Mouse (Mus musculus): Measurements from ENCODE around the gene Hsd17b1. TPM values are rescaled to one million over a fixed set of nuclear protein-coding genes. Genes with fewer than 3 reads are reported as not detected.
"Not testable (repeated sequence)": the region's sequence is repeated elsewhere in the genome, so short reads cannot be mapped to it uniquely, and the experiment has no call there.

Gene Hsd17b1
- total and polyA plus RNA-seq, 3 experiments: not detected

GRCm38 (mm10) chr11:101119761-101120544 is 41.7 kb downstream of the Hsd17b1 start, which contains the start of the genes Retreg3 and Tubg1 (continued):
- TF ChIP-seq MAX (IDR thresholded peaks at IDR 0.05; ENCODE audit: low read length): peak; percentile 68
- no peak for TF ChIP-seq CTCF (IDR thresholded peaks at IDR 0.05 in 2 of 3, conservative IDR thresholded peaks at IDR 0.05 in 1 of 3; ENCODE audit: control insufficient read depth in 1 of 3, insufficient read depth in 1 of 3, low read depth in 2 of 3, low read length in 3 of 3, poor library complexity in 1 of 3, severe bottlenecking in 1 of 3)
- TF ChIP-seq E2F4 (IDR thresholded peaks at IDR 0.05; ENCODE audit: borderline replicate concordance, low read depth, low read length): peak; percentile 93
- peak; percentile 97 for TF ChIP-seq NELFE (IDR thresholded peaks at IDR 0.05; ENCODE audit: low read depth, low read length)
- no peak for TF ChIP-seq CHD1 (IDR thresholded peaks at IDR 0.05; ENCODE audit: low read depth, low read length)
- TF ChIP-seq TAL1 (IDR thresholded peaks at IDR 0.05; ENCODE audit: low read length): no peak
- 0 out of 2 replicates have a peak, but pooled peaks have one; percentile 35 for TF ChIP-seq UBTF (IDR thresholded peaks at IDR 0.05; ENCODE audit: borderline replicate concordance, insufficient read depth, low read depth, low read length)
- 0 out of 2 replicates have a peak, but pooled peaks have one; percentile 11 for TF ChIP-seq RCOR1 (IDR thresholded peaks at IDR 0.05; ENCODE audit: low read depth, low read length)
- TF ChIP-seq POLR2AphosphoS5 (IDR thresholded peaks at IDR 0.05; ENCODE audit: borderline replicate concordance, low read depth, low read length): no peak
- no peak for TF ChIP-seq EP300 (IDR thresholded peaks at IDR 0.05; ENCODE audit: low read depth in 1 of 2, low read length in 2 of 2)
- no peak for TF ChIP-seq GATA1 (IDR thresholded peaks at IDR 0.05; ENCODE audit: low read depth, low read length)
- TF ChIP-seq SMC3 (IDR thresholded peaks at IDR 0.05; ENCODE audit: low read depth, low read length): no peak; the same call in 1 of the 2 replicates
- peak; percentile 70 for TF ChIP-seq MYC (IDR thresholded peaks at IDR 0.05; ENCODE audit: low read depth, low read length)
- TF ChIP-seq TBP (IDR thresholded peaks at IDR 0.05; ENCODE audit: low read depth, low read length): peak; percentile 83; the same call in 1 of the 2 replicates
- 0 out of 2 replicates have a peak, but pooled peaks have one; percentile 76 for TF ChIP-seq MAZ (IDR thresholded peaks at IDR 0.05; ENCODE audit: low read depth, low read length)
- TF ChIP-seq HCFC1 (IDR thresholded peaks at IDR 0.05; ENCODE audit: low read depth, low read length): peak; percentile 93

DNA sequence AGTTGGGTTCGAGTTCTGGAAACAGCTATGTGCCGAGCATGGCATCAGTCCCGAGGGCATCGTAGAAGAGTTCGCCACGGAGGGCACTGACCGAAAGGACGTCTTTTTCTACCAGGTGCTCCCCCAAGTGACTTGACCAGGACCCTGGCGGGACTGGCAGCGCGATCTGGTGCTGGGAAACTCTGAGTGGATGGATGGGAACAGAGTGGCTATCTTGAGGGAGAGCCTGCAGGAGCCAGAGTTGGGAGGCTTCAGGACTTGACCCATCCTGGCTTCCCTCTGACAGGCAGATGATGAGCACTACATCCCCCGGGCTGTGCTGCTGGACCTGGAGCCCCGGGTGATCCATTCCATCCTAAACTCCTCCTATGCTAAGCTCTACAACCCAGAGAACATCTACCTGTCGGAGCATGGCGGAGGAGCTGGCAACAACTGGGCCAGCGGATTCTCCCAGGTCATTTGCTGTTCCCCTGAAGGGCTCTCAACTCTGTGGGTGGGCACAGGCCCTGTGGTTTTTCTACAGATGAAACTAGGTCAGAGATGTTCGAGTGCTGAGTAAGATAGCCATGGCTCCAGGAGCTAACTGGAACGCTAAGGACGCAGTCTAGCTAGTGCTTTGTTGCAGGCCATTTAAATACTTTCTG is 42.5 kb downstream of the Hsd17b1 start:
- Histone ChIP-seq H3K36me3 (ENCODE audit: control insufficient read depth in 1 of 2, insufficient read depth in 2 of 2, low read length in 2 of 2) (peaks cover 2 to 26% of the 10 kb centered on the region in 2 experiments; a peak in 3 of 4 replicates), H3K27me3 (ENCODE audit: control insufficient read depth in 1 of 2, insufficient read depth in 2 of 2, low read length in 2 of 2) (no peaks in the 10 kb centered on the region), H3K9ac (ENCODE audit: control insufficient read depth, low read depth, low read length, poor library complexity, severe bottlenecking) (peak overlapping the region; percentile 82), H3K9me3 (replicated peaks; ENCODE audit: insufficient read depth, low read length) (no peaks in the 10 kb centered on the region), H3K4me3 (ENCODE audit: control insufficient read depth in 1 of 2, insufficient read depth in 1 of 2, low read depth in 2 of 2, low read length in 2 of 2) (peak overlapping the region; percentile 79 to 81), H3K27ac (ENCODE audit: control insufficient read depth, low read depth, low read length) (peak overlapping the region; percentile 81), H3K4me1 (ENCODE audit: control insufficient read depth in 1 of 2, insufficient read depth in 2 of 2, low read length in 2 of 2) (peaks cover 11 to 16% of the 10 kb centered on the region in 2 experiments), H3K79me2 (ENCODE audit: control insufficient read depth, insufficient read depth, low read length, poor library complexity) (peaks cover 36% of the 10 kb centered on the region)
- DNase-seq (ENCODE audit: low read depth, low spot score): no peak
- TF ChIP-seq MYC (IDR thresholded peaks at IDR 0.05; ENCODE audit: low read depth, low read length): no peak
- TF ChIP-seq POLR2A (IDR thresholded peaks at IDR 0.05; ENCODE audit: control insufficient read depth in 1 of 2, insufficient read depth in 1 of 2, low read depth in 1 of 2, low read length in 2 of 2, poor library complexity in 1 of 2): no peak
- no peak for TF ChIP-seq KAT2A (conservative IDR thresholded peaks at IDR 0.05; ENCODE audit: low read depth, low read length)
- TF ChIP-seq MYB (IDR thresholded peaks at IDR 0.05; ENCODE audit: low read depth, low read length): no peak
- no peak for TF ChIP-seq EP300 (IDR thresholded peaks at IDR 0.05; ENCODE audit: low read depth in 1 of 2, low read length in 2 of 2)
- no peak for TF ChIP-seq ZKSCAN1 (IDR thresholded peaks at IDR 0.05; ENCODE audit: low read depth, low read length)
- TF ChIP-seq POLR2AphosphoS5 (IDR thresholded peaks at IDR 0.05; ENCODE audit: borderline replicate concordance, low read depth, low read length): no peak
- no peak for TF ChIP-seq CHD2 (IDR thresholded peaks at IDR 0.05; ENCODE audit: low read length)
- TF ChIP-seq TBP (IDR thresholded peaks at IDR 0.05; ENCODE audit: low read depth, low read length): no peak
- TF ChIP-seq USF1 (IDR thresholded peaks at IDR 0.05; ENCODE audit: low read depth, low read length): no peak
- no peak for TF ChIP-seq MXI1 (IDR thresholded peaks at IDR 0.05; ENCODE audit: low read depth, low read length)
- TF ChIP-seq ZC3H11A (IDR thresholded peaks at IDR 0.05; ENCODE audit: low read depth, low read length): no peak
- TF ChIP-seq ZNF384 (IDR thresholded peaks at IDR 0.05; ENCODE audit: low read depth, low read length): no peak
- no peak for TF ChIP-seq SIN3A (IDR thresholded peaks at IDR 0.05; ENCODE audit: low read length)
- TF ChIP-seq RCOR1 (IDR thresholded peaks at IDR 0.05; ENCODE audit: low read depth, low read length): no peak

DNA sequence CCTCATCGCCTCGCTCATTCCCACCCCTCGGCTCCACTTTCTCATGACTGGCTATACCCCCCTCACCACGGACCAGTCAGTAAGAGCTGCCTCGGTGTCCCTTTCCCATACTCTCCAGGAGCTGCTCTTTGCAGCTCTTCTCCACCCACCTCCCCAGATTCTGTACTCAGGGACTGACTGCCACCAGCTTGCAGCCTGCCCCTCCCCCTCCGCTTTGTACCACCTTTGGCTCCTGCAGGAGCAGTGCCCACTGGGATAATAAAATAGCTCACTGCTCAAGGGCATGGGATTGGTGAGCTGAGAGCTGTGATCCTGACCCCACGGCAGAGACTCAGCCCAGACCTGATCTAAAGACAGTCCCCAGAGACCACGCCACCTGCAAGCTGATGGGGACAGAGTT is 46.3 kb downstream of the Hsd17b1 start:
- not testable (repeated sequence) for H3K4me3 ChIP-seq (ENCODE audit: control insufficient read depth in 1 of 2, insufficient read depth in 1 of 2, low read depth in 2 of 2, low read length in 2 of 2); DNase-seq (ENCODE audit: low read depth, low spot score); H3K9me3 ChIP-seq (replicated peaks; ENCODE audit: insufficient read depth, low read length); H3K27ac ChIP-seq (ENCODE audit: control insufficient read depth, low read depth, low read length); H3K4me1 ChIP-seq (ENCODE audit: control insufficient read depth in 1 of 2, insufficient read depth in 2 of 2, low read length in 2 of 2); H3K9ac ChIP-seq (ENCODE audit: control insufficient read depth, low read depth, low read length, poor library complexity, severe bottlenecking); H3K27me3 ChIP-seq (ENCODE audit: control insufficient read depth in 1 of 2, insufficient read depth in 2 of 2, low read length in 2 of 2)
- peaks cover 5 to 10% of the 10 kb centered on the region in 2 experiments for H3K36me3 ChIP-seq (ENCODE audit: control insufficient read depth in 1 of 2, insufficient read depth in 2 of 2, low read length in 2 of 2)
- peaks cover 10% of the 10 kb centered on the region for H3K79me2 ChIP-seq (ENCODE audit: control insufficient read depth, insufficient read depth, low read length, poor library complexity)

Data from MEL (cell line).